Comparison of ENCODE assay signal across 19 mouse cellular contexts in the genomic region with DNA sequence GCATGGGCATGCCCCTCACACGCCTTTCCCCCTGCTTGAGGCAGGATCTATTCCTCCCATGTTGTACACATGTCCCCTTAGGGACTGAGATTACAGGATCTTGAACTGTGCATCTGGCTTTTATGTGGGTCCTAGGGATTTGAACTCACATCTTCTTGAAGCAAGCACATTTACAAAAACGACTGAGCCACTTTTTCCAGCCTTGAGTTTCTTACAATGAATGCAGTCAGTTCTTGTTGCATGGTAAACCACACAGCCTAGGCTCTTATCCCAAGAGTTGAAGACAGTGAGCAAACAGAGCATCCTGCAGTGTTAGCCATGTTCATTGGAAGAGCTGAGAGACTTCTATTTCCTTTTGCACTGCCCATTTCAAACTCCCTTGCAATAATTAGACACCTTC.
"Had no signal": no experiment of that assay in that cellular context is flagged by ENCODE, and none has a peak within 500 bp of the region (broad histone marks: within the 10 kb centered on the region; RNA-seq: fewer than 3 reads in every experiment).

No protein-coding gene starts in this region.

- DNase-seq: lung, adult 18-20 months; lung, embryonic 14.5 days; lung, postnatal 10 days; lung, postnatal 4 days; midbrain, embryonic 14.5 days; retina, postnatal 1 day; right cerebral cortex, adult 18-20 months; right cerebral cortex, postnatal 25 days; right cerebral cortex, postnatal 4 days; spleen, adult 18-20 months; thymus, adult 18-20 months; thymus, postnatal 14 days; thymus, postnatal 36 days had no signal

- H3K27ac ChIP-seq: midbrain, embryonic 10.5 days; midbrain, embryonic 12.5 days had no signal

- H3K27me3 ChIP-seq: midbrain, embryonic 12.5 days; neural tube, embryonic 13.5 days; neural tube, embryonic 15.5 days had no signal

- H3K9me3 ChIP-seq: midbrain, embryonic 10.5 days; midbrain, embryonic 12.5 days; neural tube, embryonic 13.5 days; neural tube, embryonic 15.5 days had no signal

- H3K36me3 ChIP-seq: midbrain, embryonic 12.5 days; neural tube, embryonic 13.5 days; neural tube, embryonic 15.5 days had no signal

- ATAC-seq: midbrain, embryonic 16.5 days had no signal

- H3K9ac ChIP-seq: lung, embryonic 14.5 days; midbrain, embryonic 12.5 days; neural tube, embryonic 13.5 days; neural tube, embryonic 15.5 days had no signal

- H3K4me3 ChIP-seq: midbrain, embryonic 10.5 days; midbrain, embryonic 12.5 days; myocyte; neural tube, embryonic 13.5 days; neural tube, embryonic 15.5 days had no signal

- H3K4me1 ChIP-seq: midbrain, embryonic 10.5 days; midbrain, embryonic 12.5 days had no signal

- H3K4me2 ChIP-seq: lung, embryonic 14.5 days; midbrain, embryonic 12.5 days; neural tube, embryonic 13.5 days; neural tube, embryonic 15.5 days had no signal
